Mouse (Mus musculus) cortical plate, adult 2 months (tissue): ENCODE results near the gene Tex2.

Experiments used
- CTCF ChIP-seq: fragments of 200-500 bp; IDR thresholded peaks from 2 replicates; pipeline ENCODE4 v1.5.1; 2011; ENCODE audit warnings: mild to moderate bottlenecking, control low read depth, low read length; ENCODE audit not compliant: insufficient read depth; ENCODE audit errors: extremely low read depth
- POLR2A ChIP-seq: fragments of 200-500 bp; IDR thresholded peaks from 2 replicates; pipeline ENCODE4 v1.6.1; 2011; ENCODE audit warnings: mild to moderate bottlenecking, low read length, control low read depth; ENCODE audit not compliant: insufficient read depth; ENCODE audit errors: extremely low read depth

GRCm38 (mm10) chr11:106557398-106557797 is 55.8 kb downstream of the Tex2 start:
- TF ChIP-seq POLR2A = no peak
- no peak for TF ChIP-seq CTCF
